Mouse (Mus musculus): Measurements from ENCODE around the gene Asxl1.

Asxl1 gene

DNA sequence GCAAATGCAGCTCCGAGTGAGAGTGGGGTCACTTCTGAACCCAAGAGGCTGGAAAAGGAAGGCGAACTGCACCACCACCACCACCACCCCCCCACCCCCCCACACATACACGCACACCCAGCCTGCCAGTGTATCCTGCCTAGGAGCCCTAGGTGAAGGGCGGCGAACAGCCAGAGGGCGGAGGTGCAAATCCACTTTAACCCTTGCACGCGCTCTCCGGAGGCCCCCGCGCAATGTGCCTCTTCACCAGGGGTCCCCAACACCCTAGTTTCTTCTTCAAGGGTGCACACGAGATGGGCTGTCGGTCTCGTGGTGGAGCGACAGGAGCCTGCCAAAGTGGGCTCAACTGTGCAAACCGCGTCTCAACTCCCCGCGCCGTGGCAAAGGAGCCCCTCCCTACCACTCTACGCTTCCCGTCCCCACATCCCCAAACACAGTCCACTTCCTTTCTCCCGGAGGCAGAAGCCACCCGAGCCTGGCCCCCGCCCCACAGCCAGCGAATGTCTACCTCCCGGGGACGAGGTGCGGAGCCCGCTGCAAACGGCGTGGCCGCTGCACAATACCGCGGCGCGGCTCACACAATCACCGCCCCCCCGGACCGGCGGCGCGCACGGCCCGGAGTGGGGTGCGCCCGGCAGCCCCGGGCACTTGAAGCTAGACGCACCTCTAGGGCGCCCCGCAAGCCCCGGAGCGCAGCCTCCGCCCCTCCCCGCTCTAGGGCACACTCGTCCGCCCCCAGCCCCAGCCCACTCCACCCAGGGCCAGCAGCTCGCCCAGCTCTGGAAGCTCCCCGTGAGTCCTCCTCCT is 98.0 kb downstream of the Asxl1 start:
- DNase-seq (ENCODE audit: low spot score in 2 of 2) = no peak

DNA sequence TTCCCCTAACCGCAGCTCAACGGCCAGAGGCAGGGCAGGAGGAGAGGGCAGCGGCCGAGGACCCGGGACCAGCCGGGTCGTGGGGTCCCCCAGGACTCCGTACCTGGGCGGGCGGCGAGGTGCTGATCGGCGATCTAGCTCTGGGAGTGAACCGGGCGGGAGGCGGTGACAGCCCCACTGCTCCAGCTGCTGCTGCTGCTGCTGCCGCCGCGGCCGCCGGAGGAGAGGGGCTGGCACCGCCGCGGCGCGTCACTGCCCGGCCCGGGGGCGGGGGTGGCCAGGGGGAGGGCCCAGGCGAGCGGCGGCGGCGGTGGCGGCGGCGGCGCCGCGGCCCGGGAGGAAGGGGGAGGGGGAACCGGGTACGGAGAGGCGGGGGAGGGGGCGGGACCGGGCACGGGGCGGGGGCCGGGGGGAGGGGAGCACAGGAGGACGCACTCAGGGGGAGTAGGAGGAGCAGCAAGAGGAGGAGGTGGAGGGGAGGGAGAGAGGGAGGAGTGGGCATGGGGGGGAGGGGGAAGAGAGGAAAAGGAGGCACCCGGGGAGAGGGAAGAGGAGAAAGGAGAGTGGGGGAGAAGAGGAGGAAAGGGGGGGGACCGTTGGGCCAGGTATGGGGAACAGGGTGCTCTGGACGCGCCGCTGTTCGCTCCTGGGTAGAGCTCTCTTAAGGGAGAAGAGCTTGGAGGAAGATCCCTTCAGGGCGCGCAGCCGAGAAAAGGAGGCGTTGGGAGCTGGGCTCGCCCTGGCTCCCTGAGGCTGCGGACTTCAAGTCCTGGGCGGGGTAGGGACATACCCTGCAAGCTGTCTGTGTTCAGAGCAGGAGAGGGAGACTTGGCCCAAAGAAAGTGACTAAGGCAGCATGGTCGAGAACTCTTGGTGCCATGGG is 98.9 kb downstream of the Asxl1 start:
- DNase-seq (ENCODE audit: low spot score in 2 of 2) = peak in 1 of 2 experiments; percentile 50

DNA sequence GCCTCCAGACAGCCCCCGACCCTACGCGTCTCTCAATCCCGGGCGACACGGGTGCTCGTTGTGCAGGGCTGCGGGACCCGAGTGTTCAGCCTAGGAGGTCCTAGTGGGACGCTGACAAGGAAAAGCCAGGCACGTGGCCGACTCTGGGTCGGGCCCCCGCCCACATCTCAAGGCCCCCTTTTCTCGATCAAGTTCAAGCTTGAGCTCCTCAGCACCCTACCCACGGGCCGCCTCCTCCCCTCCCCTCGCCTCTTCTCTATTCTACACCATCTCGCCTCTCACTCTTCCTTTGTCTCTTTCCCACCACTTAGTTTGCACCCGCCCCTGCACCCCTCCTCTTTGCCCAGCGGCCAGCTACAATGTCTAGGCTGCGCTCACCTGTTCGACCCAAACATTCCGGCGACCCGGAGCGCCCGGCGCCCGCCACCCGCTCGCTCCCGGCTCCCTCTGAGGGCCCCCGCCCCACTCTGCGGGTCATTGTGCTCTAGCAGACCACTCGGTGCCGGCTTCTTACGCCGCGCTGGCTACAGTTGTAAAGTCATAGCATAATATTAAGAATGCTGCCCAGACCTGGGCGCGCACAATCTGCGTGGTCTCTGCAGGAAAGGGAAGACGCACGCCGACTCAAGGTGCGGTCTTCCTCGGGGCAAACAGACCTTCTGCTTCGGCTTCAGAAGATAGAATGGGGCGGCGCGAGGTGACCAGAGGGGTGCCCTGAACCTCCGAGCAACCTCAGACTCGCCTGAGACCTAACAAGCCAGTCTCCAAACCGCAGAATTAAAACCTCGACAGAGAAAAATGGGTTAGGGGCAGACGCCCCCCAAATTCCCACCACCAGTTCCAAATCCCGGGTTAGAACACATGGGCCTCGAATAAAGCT is 99.7 kb downstream of the Asxl1 start:
- no peak for DNase-seq (ENCODE audit: low spot score in 2 of 2)

GRCm38 (mm10) chr2:153446017-153446408 is 100.4 kb downstream of the Asxl1 start:
- DNase-seq (ENCODE audit: low spot score in 2 of 2) = peak in 1 of 2 experiments; percentile 79

DNA sequence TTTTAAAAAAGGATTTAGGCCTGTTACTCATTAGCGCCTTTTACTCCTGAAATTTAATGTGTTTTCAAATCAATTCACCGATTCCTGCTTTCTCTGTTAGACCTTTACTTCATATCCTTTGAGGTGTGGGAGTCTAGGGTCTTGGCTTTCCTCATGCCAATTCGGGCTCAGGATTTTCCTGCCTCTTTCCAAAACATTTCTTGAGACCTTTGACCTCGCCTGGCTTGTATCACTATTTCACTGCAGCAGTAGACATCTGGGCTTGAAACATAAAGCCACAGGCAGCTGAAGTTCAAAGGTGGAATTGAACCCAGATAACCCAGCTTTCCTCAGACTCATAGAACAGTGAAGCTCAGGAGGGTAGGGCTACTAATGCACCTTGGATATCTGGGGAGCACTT is 100.8 kb downstream of the Asxl1 start:
- DNase-seq (ENCODE audit: low spot score in 2 of 2) = no peak

GRCm38 (mm10) chr2:153447719-153448118 is 102.1 kb downstream of the Asxl1 start:
- DNase-seq (ENCODE audit: low spot score in 2 of 2) = no peak

DNA sequence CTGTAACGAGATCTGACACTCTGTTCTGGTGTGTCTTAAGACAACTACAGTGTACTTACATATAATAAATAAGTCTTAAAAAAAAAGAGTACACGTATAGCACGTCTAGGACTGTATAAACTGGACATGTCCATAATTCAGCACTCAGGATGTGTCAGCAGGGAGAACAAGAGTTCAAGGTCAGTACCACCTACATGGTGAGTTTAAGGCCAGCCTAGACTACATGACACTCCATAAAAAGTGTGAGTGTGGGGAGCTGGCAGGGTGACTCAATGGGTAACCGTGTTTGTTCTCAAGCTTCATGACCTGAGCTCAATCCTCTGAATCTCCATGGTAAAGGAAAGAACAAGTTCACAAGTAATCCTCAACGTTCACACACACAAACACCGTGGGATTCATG is 102.9 kb downstream of the Asxl1 start:
- no peak for DNase-seq (ENCODE audit: low spot score in 2 of 2)
